ENCODE assay signal across 7 mouse cellular contexts in the genomic region with DNA sequence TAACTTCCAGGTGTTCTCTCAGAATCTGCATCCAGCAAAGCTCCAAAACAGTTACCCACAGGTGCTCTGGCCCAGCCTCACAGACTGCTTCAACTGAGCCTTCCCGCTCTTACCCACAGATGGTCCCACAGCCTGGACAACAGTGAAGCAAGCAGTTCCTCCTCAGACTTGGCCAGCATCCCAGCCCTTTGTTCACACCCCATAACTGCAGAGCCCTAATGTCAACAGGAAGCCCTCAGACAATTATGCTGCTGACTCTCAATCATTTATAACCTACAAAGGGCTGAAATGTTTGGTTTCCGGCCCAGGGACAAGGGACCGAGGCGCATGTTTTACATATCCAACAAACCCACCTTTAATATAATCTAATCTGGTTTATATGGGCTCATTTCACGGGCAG. TPM values are rescaled to one million over a fixed set of nuclear protein-coding genes. Genes with fewer than 3 reads are reported as not detected.
DNase-seq lines count a peak whose midpoint lies in the region; ATAC-seq and TF ChIP-seq lines count a peak whose summit lies in the region.

No protein-coding gene starts in this region.

- peak; percentile 41 for ATAC-seq in liver, embryonic 15.5 days (ENCODE audit: insufficient read depth)

- TF ChIP-seq CTCF in thymus, adult 2 months (IDR thresholded peaks at IDR 0.05; ENCODE audit: borderline replicate concordance, control insufficient read depth, extremely low read depth, insufficient read depth, low read length, poor library complexity), result no peak
- peak; percentile 11; the same call in 1 of the 2 replicates for TF ChIP-seq CTCF in heart, adult 2 months (IDR thresholded peaks at IDR 0.05)

- H3K4me2 ChIP-seq in liver, embryonic 15.5 days, result no peak overlapping the region

- intact Hi-C loops in heart, adult 2 months (cut with DNase I), result loop anchor here (2.0 kb wide), 1 partner anchor 13 kb away; no protein-coding TSS in a partner anchor

- no peaks in the 10 kb centered on the region for H3K27me3 ChIP-seq in thymus, adult 2 months (ENCODE audit: control insufficient read depth, insufficient read depth, low read length)
- H3K27me3 ChIP-seq in heart, adult 2 months (ENCODE audit: control insufficient read depth, insufficient read depth, low read length), result no peaks in the 10 kb centered on the region
- no peaks in the 10 kb centered on the region for H3K27me3 ChIP-seq in liver, embryonic 15.5 days

- peak; percentile 80 for TF ChIP-seq EP300 in heart, adult 2 months (IDR thresholded peaks at IDR 0.05; ENCODE audit: insufficient read depth, low read depth, low read length)

- H3K27ac ChIP-seq in thymus, adult 2 months (ENCODE audit: control insufficient read depth, insufficient read depth, low read length), result peak overlapping the region; percentile 5; the same call in 1 of the 2 replicates
- peak overlapping the region; percentile 79 for H3K27ac ChIP-seq in heart, adult 2 months
- no peak overlapping the region for H3K27ac ChIP-seq in liver, embryonic 15.5 days (replicated peaks)

- no peaks in the 10 kb centered on the region for H3K9me3 ChIP-seq in liver, embryonic 15.5 days (replicated peaks)

- 15% methylated on average over 5 of the region's 5 CpGs for WGBS in thymus, adult 2 months
- 24% methylated on average over 5 of the region's 5 CpGs for whole genome bisulfite sequencing in heart, adult 2 months
- WGBS in liver, embryonic 15.5 days (ENCODE audit: insufficient replicate concordance), result 73% methylated on average over 5 of the region's 5 CpGs

- no peak overlapping the region for H3K9ac ChIP-seq in heart, adult 2 months (ENCODE audit: low read depth, low read length)
- H3K9ac ChIP-seq in liver, embryonic 15.5 days, result no peak overlapping the region

- no peak for TF ChIP-seq POLR2A in thymus, adult 2 months (IDR thresholded peaks at IDR 0.05; ENCODE audit: control insufficient read depth, extremely low read depth, insufficient read depth, low read length, poor library complexity)
- TF ChIP-seq POLR2A in heart, adult 2 months (IDR thresholded peaks at IDR 0.05; ENCODE audit: insufficient read depth, low read depth, low read length), result no peak

- H3K4me1 ChIP-seq in thymus, adult 2 months (replicated peaks; ENCODE audit: control insufficient read depth, insufficient read depth, low read length), result peaks cover 18% of the 10 kb centered on the region
- peaks cover 1% of the 10 kb centered on the region; the same call in 1 of the 2 replicates for H3K4me1 ChIP-seq in heart, adult 2 months (ENCODE audit: control insufficient read depth, insufficient read depth, low read length)
- H3K4me1 ChIP-seq in liver, embryonic 15.5 days (replicated peaks), result peaks cover 14% of the 10 kb centered on the region

- H3K36me3 ChIP-seq in thymus, adult 2 months (ENCODE audit: control insufficient read depth, insufficient read depth, low read length), result no peaks in the 10 kb centered on the region
- no peaks in the 10 kb centered on the region for H3K36me3 ChIP-seq in heart, adult 2 months (ENCODE audit: control insufficient read depth, insufficient read depth, low read length)
- H3K36me3 ChIP-seq in liver, embryonic 15.5 days (replicated peaks), result no peaks in the 10 kb centered on the region

- DNase-seq in thymus, adult 2 months, result no peak
- no peak for DNase-seq in thymus, postnatal 10 days (ENCODE audit: low spot score in 2 of 2)
- DNase-seq in cerebellum, adult 11 months, result peak; percentile 40
- peak; percentile 80 to 90 for DNase-seq in heart, adult 2 months
- peak; percentile 85 for DNase-seq in kidney, adult 11 months
- DNase-seq in right cerebral cortex, postnatal 14 days, result peak; percentile 57

- no peak overlapping the region for H3K4me3 ChIP-seq in thymus, adult 2 months (ENCODE audit: control insufficient read depth, insufficient read depth, low read length)
- H3K4me3 ChIP-seq in heart, adult 2 months, result no peak overlapping the region
- no peak overlapping the region for H3K4me3 ChIP-seq in liver, embryonic 15.5 days (replicated peaks)

- no peaks in the 10 kb centered on the region for H3K79me2 ChIP-seq in heart, adult 2 months (replicated peaks; ENCODE audit: control insufficient read depth, insufficient read depth, low read length)

RNA-seq across cellular contexts. Expression of a gene that starts 30.1 kb away (rescaled TPM):
- polyA plus RNA-seq in thymus, adult 2 months (2012; rRNA removed), result 0.54 and 0.85 TPM in 2 replicates
- total RNA-seq in heart, adult 2 months (2021), result not detected
- polyA plus RNA-seq in heart, adult 2 months (2012; rRNA removed), result 0.41 TPM in 1 of 2 replicates, not detected in the other
- polyA plus RNA-seq in liver, embryonic 15.5 days (2015; fragmentation: Nextera tagmentation; extraction: Ambion mirVana), result 0.18 and 0.23 TPM in 2 replicates

RNA-seq across cellular contexts. Expression of a gene that starts 30.1 kb away (rescaled TPM):
- polyA plus RNA-seq in thymus, adult 2 months (2012; rRNA removed), result 0.59 TPM in 1 of 2 replicates, not detected in the other
- total RNA-seq in heart, adult 2 months (2021), result not detected
- polyA plus RNA-seq in heart, adult 2 months (2012; rRNA removed), result 0.86 TPM in 1 of 2 replicates, not detected in the other
- not detected in 2 replicates for polyA plus RNA-seq in liver, embryonic 15.5 days (2015; fragmentation: Nextera tagmentation; extraction: Ambion mirVana)

RNA-seq across cellular contexts. Expression of a gene that starts 31.1 kb away (rescaled TPM):
- 9.6 and 12.1 TPM in 2 replicates for polyA plus RNA-seq in thymus, adult 2 months (2012; rRNA removed)
- total RNA-seq in heart, adult 2 months (2021), result under 1 TPM in 1 of 2 experiments, not detected in 1; 0.14 TPM
- 0.12 and 0.31 TPM in 2 replicates for polyA plus RNA-seq in heart, adult 2 months (2012; rRNA removed)
- polyA plus RNA-seq in liver, embryonic 15.5 days (2015; fragmentation: Nextera tagmentation; extraction: Ambion mirVana), result 0.17 and 0.25 TPM in 2 replicates

RNA-seq across cellular contexts. Expression of a gene that starts 34.7 kb away (rescaled TPM):
- 17.8 and 18.6 TPM in 2 replicates for polyA plus RNA-seq in thymus, adult 2 months (2012; rRNA removed)
- total RNA-seq in heart, adult 2 months (2021), result under 1 TPM in 1 of 2 experiments, not detected in 1; 0.47 TPM
- 0.35 and 0.50 TPM in 2 replicates for polyA plus RNA-seq in heart, adult 2 months (2012; rRNA removed)
- polyA plus RNA-seq in liver, embryonic 15.5 days (2015; fragmentation: Nextera tagmentation; extraction: Ambion mirVana), result 5.8 and 6.9 TPM in 2 replicates

Comparison
In these comparisons a context has a peak if more than half of its experiments do, and no peak if none do; other contexts are left out.
1. DNase-seq: peak in cerebellum, adult 11 months (single experiment), heart, adult 2 months (2 of 2), kidney, adult 11 months (single experiment) and right cerebral cortex, postnatal 14 days (single experiment); none in thymus, adult 2 months (single experiment) and thymus, postnatal 10 days (0 of 2).